Mouse (Mus musculus) ES-E14 (cell line): ENCODE results near the gene Smim11.

Source experiments
- CHD2 ChIP-seq: IDR thresholded peaks from 2 replicates; pipeline ENCODE4 v1.6.1; 2014; ENCODE audit warnings: mild to moderate bottlenecking, low read depth, low read length, inconsistent platforms
- HCFC1 ChIP-seq: IDR thresholded peaks from 2 replicates; pipeline ENCODE4 v1.6.1; 2012; ENCODE audit warnings: low read length, inconsistent platforms, borderline replicate concordance; ENCODE audit not compliant: insufficient read depth
- MAFK ChIP-seq: IDR thresholded peaks from 2 replicates; pipeline ENCODE4 v1.6.1; 2014; ENCODE audit warnings: mild to moderate bottlenecking, low read depth, low read length, inconsistent platforms; ENCODE audit not compliant: insufficient read depth
- ZC3H11A ChIP-seq: IDR thresholded peaks from 2 replicates; pipeline ENCODE4 v1.6.1; 2012; ENCODE audit warnings: low read depth, mild to moderate bottlenecking, inconsistent platforms, low read length, borderline replicate concordance
- ZNF384 ChIP-seq: IDR thresholded peaks from 2 replicates; pipeline ENCODE4 v1.6.1; 2012; ENCODE audit warnings: low read depth, low read length, inconsistent platforms

DNA sequence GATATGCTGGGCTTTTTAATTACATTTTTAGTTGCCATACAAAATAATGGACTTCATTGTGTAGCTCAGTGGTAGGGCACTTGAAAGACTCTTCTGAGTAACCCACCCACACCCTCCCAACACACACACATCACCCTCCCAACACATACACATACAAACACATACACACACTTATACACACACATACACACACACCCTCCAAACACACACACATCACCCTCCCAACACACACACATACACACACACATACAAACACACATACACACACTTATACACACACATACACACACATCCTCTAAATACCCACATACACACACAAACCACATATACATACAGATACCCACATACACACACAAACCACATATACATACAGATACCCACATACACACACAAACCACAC is 11.0 kb upstream of the Smim11 start:
- TF ChIP-seq CHD2 (no peak), MAFK (no peak), ZNF384 (no peak), HCFC1 (no peak), ZC3H11A (no peak)
